Mouse (Mus musculus): ENCODE measurements around the gene Kcnj9. TPM values are rescaled to one million over a fixed set of nuclear protein-coding genes. Genes with fewer than 3 reads are reported as not detected.

Gene Kcnj9
- total RNA-seq, 2 experiments from 2014 or later = 2.1 TPM; not detected in 1

GRCm38 (mm10) chr1:172297611-172298537, 31.2 kb downstream of the Kcnj9 start, which contains the start of gene Atp1a2:
Atp1a2 (minus strand) TSS chr1:172298064.
- no peak for ATAC-seq (replicated peaks; ENCODE audit: low FRiP score, poor library complexity, severe bottlenecking)

GRCm38 (mm10) chr1:172296816-172297510, 32.2 kb downstream of the Kcnj9 start:
- ATAC-seq (replicated peaks; ENCODE audit: low FRiP score, poor library complexity, severe bottlenecking) = no peak

- no peak for ATAC-seq (replicated peaks; ENCODE audit: low FRiP score, poor library complexity, severe bottlenecking)
Observed at GRCm38 (mm10) chr1:172295751-172296197, 33.3 kb downstream of the Kcnj9 start.

GRCm38 (mm10) chr1:172293449-172293848, 35.7 kb downstream of the Kcnj9 start:
- no peak for ATAC-seq (replicated peaks; ENCODE audit: low FRiP score, poor library complexity, severe bottlenecking)

GRCm38 (mm10) chr1:172292880-172293279, 36.2 kb downstream of the Kcnj9 start:
- ATAC-seq (replicated peaks; ENCODE audit: low FRiP score, poor library complexity, severe bottlenecking) = no peak

- no peak for ATAC-seq (replicated peaks; ENCODE audit: low FRiP score, poor library complexity, severe bottlenecking)
Observed at GRCm38 (mm10) chr1:172289617-172289946, 39.5 kb downstream of the Kcnj9 start.

- ATAC-seq (replicated peaks; ENCODE audit: low FRiP score, poor library complexity, severe bottlenecking) = no peak
Observed at GRCm38 (mm10) chr1:172288900-172289616, 40.1 kb downstream of the Kcnj9 start.

- no peak for ATAC-seq (replicated peaks; ENCODE audit: low FRiP score, poor library complexity, severe bottlenecking)
Observed at GRCm38 (mm10) chr1:172286740-172287139, 42.4 kb downstream of the Kcnj9 start.

- ATAC-seq (replicated peaks; ENCODE audit: low FRiP score, poor library complexity, severe bottlenecking) = no peak
Observed at GRCm38 (mm10) chr1:172284221-172284620, 44.9 kb downstream of the Kcnj9 start.

GRCm38 (mm10) chr1:172283073-172283472, 46.0 kb downstream of the Kcnj9 start:
- ATAC-seq (replicated peaks; ENCODE audit: low FRiP score, poor library complexity, severe bottlenecking) = no peak

GRCm38 (mm10) chr1:172281522-172282254, 47.4 kb downstream of the Kcnj9 start:
- ATAC-seq (replicated peaks; ENCODE audit: low FRiP score, poor library complexity, severe bottlenecking) = no peak

- ATAC-seq (replicated peaks; ENCODE audit: low FRiP score, poor library complexity, severe bottlenecking) = no peak
Observed at GRCm38 (mm10) chr1:172279768-172280509, 49.2 kb downstream of the Kcnj9 start.

GRCm38 (mm10) chr1:172278328-172278727, 50.8 kb downstream of the Kcnj9 start:
- no peak for ATAC-seq (replicated peaks; ENCODE audit: low FRiP score, poor library complexity, severe bottlenecking)

- no peak for ATAC-seq (replicated peaks; ENCODE audit: low FRiP score, poor library complexity, severe bottlenecking)
Observed at GRCm38 (mm10) chr1:172277172-172277571, 51.9 kb downstream of the Kcnj9 start.

- no peak for ATAC-seq (replicated peaks; ENCODE audit: low FRiP score, poor library complexity, severe bottlenecking)
Observed at GRCm38 (mm10) chr1:172274547-172274946, 54.6 kb downstream of the Kcnj9 start.

- ATAC-seq (replicated peaks; ENCODE audit: low FRiP score, poor library complexity, severe bottlenecking) = no peak
Observed at GRCm38 (mm10) chr1:172274116-172274515, 55.0 kb downstream of the Kcnj9 start.

GRCm38 (mm10) chr1:172273386-172273785, 55.7 kb downstream of the Kcnj9 start:
- no peak for ATAC-seq (replicated peaks; ENCODE audit: low FRiP score, poor library complexity, severe bottlenecking)

- ATAC-seq (replicated peaks; ENCODE audit: low FRiP score, poor library complexity, severe bottlenecking) = no peak
Observed at GRCm38 (mm10) chr1:172271765-172272164, 57.4 kb downstream of the Kcnj9 start.

GRCm38 (mm10) chr1:172271208-172271607, 57.9 kb downstream of the Kcnj9 start:
- ATAC-seq (replicated peaks; ENCODE audit: low FRiP score, poor library complexity, severe bottlenecking) = no peak

Measured in erythroblast, adult 5-6 weeks (primary cell).